Mouse (Mus musculus): ENCODE measurements around the gene Phf1.
A peak's percentile ranks its signal among the peaks of the same experiment; 100 is the strongest.

Gene Phf1

DNA sequence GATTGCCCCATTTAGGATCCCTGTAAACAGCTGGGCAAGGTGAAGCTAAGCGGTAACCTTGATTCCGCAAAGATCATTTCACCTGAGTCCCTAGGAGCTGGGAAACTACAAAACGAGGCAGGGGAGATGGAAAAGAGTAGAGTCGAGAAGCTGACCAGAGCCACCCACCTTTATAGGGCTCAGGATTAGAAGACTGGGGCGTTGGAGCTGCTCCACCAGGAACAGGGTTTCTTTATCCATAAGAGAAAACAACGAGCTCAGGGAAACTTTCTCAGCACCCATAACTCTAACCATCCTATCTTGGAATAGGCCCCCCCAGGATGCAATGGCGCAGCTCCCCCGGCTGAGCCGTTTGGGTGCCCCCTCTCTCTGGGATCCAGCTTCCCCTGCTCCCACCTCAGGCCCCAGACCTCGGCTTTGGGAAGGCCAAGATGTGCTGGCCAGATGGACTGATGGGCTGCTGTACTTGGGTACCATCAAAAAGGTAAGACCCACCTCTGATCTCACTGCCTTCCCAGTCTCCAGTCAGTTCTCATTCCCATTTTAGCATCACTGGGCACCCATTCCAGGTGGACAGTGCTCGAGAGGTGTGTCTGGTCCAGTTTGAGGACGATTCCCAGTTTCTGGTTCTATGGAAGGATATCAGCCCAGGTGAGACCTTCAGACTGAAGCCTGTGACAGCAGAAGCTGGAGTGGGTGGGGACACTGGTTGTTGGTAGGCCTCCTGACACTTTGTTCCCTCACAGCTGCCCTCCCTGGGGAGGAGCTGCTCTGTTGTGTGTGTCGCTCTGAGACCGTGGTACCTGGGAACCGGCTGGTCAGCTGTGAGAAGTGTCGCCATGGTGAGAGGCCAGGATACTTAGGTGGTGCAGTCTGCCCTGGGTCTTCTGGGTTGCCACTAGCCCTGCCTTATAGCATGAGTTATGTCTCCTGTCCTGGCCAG is 1.3 kb downstream of the Phf1 start:
- DNase-seq (ENCODE audit: low spot score in 2 of 2), result no peak

DNA sequence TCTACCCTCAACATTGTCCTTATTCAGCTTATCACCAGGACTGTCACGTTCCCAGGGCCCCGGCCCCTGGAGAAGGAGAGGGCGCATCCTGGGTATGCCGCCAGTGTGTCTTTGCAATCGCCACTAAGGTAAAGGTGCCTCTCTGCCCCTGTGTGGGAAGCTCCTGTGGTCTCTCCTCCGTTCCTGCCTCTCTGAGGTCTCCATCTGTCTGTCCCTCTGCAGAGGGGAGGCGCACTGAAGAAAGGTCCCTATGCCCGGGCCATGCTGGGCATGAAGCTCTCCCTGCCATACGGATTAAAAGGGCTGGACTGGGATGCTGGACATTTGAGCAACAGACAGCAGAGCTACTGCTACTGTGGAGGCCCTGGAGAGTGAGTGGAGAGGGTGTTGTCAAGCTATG is 2.2 kb downstream of the Phf1 start:
- no peak for DNase-seq (ENCODE audit: low spot score in 2 of 2)

- no peak for DNase-seq (ENCODE audit: low spot score in 2 of 2)
These were observed 3.6 kb downstream of the Phf1 start for GRCm38 (mm10) chr17:26936453-26936852.

GRCm38 (mm10) chr17:26936921-26937695 is 4.3 kb downstream of the Phf1 start:
- no peak for DNase-seq (ENCODE audit: low spot score in 2 of 2)

- no peak for DNase-seq (ENCODE audit: low spot score in 2 of 2)
These were observed 5.2 kb downstream of the Phf1 start for GRCm38 (mm10) chr17:26937883-26938695.

DNA sequence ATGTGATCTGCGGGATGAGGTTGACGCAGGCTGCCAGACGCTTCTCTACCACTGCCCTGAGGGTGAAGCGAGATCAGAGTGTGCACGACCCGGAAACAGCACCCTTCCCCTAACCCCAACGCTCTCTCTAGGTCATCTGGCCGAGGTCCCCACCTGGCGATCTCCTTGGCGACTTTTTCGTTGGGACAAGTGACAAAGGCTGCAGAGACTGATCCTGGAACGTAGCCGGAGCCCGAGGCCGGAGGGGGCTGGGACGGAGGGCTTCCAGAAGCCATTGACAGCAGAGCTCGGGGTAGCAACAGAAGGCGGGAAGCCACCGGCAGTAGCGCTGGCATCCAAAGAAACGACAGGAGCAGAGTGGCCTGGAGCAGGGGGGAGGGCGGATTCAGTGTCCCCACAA is 5.9 kb downstream of the Phf1 start:
- no peak for DNase-seq (ENCODE audit: low spot score in 2 of 2)

DNA sequence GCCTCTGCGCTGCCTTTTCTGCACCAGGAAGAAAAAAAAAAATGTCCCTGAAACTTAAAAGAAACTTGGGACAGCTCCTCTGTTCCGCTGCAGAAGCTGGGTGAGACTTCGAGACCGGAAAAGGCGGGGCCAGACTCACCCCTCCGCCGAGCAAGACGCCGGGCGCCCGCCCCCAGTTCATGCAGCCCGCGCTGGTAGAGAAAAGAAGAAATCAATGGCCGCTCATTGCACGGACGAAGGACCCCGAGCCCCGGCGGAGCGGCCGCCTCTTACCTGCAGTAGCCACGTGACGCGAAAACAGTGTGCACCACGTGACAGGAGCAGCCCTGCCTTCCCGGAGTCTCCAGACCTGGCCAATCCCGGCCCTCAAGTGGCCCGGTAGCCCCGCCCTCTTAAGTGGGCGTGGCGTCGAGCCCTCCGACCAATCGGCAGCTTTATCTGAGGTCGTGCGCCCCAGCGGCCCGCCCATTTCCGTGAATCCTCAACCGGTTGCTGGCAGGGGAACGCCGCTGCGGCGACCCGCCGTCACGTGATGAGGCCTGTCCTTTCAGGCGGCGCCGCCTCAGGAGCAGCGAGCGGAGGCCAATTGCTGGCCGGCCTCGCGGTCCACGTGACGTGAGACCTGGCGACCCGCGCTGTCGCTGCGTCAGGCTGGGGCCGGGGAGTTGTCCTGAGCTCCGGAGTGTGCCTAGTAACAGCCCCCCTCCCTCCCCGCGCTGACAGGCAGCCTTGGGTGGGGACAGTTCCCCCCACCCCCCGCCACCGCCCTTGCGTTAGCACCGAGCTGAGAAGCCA is 6.5 kb downstream of the Phf1 start, which contains the start of gene Cuta:
Gene Cuta, minus strand, starts transcription at position 392 of the 795 bp plus-strand sequence.
- peak; percentile 98 to 100 for DNase-seq (ENCODE audit: low spot score in 2 of 2)

DNA sequence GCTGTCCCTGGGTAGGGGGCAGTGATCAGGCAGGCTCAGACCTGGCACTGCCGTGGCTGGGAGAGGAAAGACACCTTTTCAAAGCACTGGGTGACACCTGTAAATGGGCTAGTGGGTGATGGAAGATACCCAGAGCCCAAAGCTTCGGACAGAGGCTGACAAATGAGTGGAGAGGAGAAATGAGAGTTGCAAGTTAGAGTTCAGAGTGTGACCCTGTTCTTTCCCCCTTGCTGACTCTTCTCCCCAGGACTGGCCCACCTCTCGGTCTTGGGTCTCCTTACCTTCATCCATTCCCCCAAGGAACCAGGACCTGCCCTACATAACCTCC is 7.1 kb downstream of the Phf1 start:
- DNase-seq (ENCODE audit: low spot score in 2 of 2), result no peak

DNA sequence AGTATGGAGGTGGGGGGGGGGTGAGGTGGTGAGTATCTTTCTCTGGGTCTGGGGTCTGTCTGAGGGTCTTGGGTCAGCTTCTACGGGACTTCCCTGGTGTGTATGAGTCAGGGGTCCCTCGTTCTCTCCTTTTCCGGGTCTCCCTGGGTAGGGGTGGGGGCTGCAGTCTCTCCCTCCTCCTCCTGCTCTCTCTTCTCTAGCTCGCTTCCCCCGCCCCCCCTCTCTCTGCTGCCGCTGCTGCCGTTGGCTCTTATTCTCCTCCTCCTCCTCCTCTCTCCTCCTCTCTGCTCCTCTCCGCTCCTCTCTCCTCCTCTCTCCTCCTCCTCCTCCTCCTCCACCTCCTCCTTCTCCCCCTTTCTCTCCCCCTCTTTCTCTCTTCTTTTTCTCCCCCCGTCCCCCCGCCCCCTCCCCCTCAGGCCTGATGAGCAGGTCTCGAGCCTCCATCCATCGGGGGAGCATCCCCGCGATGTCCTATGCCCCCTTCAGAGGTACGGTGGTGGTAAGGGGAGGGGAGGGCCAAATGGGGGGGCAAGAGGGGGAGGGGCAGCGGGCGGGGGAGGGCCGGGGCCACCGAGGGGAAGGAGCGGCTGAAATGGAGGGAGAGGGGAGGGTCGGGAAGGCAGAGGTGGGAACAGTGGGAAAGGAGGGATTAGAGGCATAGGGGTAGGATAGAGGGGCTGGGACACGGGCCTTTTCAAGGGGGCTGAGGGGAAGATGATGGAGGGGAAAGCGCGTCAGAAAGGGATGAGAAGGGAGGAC is 8.4 kb downstream of the Phf1 start, which contains the start of gene Syngap1:
Gene Syngap1, plus strand, starts transcription at position 223 of the 759 bp plus-strand sequence.
- DNase-seq (ENCODE audit: low spot score in 2 of 2), result no peak

GRCm38 (mm10) chr17:26941841-26942570 is 9.2 kb downstream of the Phf1 start:
- no peak for DNase-seq (ENCODE audit: low spot score in 2 of 2)

GRCm38 (mm10) chr17:26945824-26946495 is 13.1 kb downstream of the Phf1 start:
- DNase-seq (ENCODE audit: low spot score in 2 of 2), result no peak

DNA sequence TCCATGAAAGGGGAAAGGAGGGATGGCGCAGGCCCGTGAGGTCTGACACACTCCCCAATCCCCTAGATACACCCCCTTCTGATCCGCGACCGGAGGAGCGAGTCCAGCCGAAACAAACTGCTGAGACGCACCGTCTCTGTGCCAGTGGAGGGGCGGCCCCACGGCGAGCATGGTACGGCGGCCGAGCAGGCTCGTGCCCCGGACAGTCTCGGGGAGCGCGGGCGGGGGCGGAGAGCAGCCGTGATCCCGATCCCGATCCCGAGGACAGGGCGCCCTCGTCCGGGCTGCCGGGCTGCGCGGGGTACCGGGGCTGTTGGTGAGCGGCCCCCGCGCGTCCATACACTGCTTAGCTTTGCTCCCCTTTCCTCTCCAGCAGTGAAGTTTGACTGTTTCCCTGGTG is 13.7 kb downstream of the Phf1 start:
- peak; percentile 67 to 82 for DNase-seq (ENCODE audit: low spot score in 2 of 2)

DNA sequence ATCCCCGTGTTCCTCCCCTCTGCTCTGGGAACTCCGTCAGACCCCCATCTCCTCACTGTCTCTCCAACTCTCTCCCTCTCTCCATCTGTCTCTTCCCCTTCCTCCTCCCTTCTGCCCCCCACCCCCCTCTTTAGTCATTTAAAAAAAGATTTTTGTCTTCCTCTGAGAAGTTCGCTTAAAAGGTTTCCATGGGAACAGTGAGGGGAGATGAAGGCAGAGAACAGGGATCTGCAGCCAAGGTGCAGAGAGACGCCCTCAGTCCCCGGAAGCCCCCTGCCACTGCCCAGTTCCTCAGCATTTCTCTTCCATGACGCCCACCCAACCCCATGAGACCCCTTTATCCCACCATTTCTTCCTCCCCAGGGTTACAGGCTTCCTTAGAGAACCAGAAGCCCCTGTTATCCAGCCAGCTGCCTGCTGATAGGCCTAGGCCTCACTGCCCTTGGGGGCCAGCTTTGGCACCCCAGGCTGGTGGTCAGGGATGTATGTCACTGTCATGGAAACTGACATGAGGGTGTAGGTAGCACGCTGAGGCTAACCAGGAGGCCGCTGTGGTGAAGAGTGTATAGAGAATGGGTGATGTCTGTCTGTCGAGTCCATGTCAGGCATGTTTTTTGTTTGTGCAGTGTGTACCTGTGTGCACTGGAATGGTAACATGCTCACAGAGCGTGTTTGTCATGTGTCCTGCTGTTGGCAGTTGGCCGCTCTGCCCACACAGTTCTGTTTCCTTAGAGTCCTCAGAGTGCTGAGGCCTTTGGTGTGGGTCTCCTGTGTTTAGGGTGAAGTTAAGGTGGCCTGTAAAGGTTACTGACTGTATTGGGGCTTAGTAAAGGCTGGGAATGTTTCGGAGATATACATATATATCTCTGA is 14.6 kb downstream of the Phf1 start:
- no peak for DNase-seq (ENCODE audit: low spot score in 2 of 2)

- DNase-seq (ENCODE audit: low spot score in 2 of 2), result peak; percentile 28 to 33
These were observed 15.6 kb downstream of the Phf1 start for GRCm38 (mm10) chr17:26948316-26949050.

- DNase-seq (ENCODE audit: low spot score in 2 of 2), result no peak
These were observed 16.3 kb downstream of the Phf1 start for GRCm38 (mm10) chr17:26949051-26949577.

DNA sequence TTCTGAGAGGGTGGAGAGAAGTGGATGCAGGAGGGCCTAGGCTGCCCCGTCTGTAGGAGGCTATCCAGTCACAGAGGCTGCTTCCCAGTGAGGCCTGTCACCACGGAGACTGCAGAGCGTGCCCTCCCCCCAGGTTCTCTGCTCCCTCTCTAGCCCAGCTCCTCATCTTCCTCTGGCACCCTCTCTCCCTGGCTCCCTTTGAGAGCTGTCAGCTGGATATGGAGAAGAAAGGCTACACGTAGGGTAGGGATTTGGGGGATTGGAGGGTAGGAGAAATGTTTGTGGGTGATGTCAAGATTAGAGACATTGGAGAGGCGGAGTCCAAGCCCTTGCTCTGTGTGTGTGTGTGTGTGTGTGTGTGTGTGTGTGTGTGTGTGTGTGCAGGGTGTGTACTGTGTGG is 17.0 kb downstream of the Phf1 start:
- DNase-seq (ENCODE audit: low spot score in 2 of 2), result no peak

All from urinary bladder, postnatal 36 days (tissue).